Mouse (Mus musculus) adrenal gland, adult 2 months (tissue): ENCODE measurements at regions not wholly inside any gene's neighbourhood (a gene's known extent, or its start where the extent isn't known, plus 50 kb on each side); places are given as distances from the start of the nearest gene placed in this dataset.

Experiments used
- DNase-seq: peaks from one replicate; pipeline ENCODE4 v3.0.0; 2021

DNA sequence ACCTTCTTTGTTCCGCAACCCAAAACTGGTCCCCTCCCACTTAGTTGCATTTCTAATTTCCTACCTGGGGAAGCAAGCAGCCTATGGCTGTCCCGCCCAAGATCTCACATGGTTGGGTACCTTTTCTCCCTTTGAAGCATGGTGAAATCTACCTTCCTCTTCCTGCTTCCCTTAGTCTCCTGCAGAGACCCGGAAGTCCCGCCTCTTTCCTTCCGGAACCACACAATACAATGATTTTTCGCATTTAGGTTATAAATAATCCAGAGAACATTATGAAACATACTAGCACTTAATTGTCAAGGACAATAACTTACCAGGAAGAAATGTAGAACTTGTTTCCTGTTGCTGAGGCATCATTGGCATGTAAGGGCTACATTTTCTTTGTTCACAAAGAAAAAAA is 58.8 kb downstream of the 1700009N14Rik start:
- no peak for DNase-seq

GRCm38 (mm10) chr4:39527492-39527891 is 77.4 kb downstream of the 1700009N14Rik start:
- DNase-seq = no peak

DNA sequence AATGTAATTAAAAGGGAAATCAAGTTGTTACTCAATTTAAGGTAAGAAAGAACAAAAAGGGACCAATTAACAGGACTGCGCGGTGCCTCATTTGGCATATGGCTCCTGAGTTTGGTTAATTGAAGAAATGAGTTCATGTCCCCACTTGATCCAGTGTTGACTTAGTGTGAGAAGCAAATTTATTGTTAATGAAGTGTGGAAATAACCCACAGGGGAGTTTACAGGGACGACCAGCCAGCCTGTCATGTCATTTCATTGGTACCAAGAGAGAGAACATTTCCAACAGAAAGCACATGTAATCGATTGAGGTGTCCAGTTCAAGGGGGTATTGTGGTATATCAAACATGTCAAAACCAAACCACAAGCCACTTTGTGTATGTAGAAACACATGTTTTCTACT is 78.6 kb downstream of the 1700009N14Rik start:
- DNase-seq = no peak

- DNase-seq = no peak
Observed at GRCm38 (mm10) chr4:39556101-39556763, 106.1 kb downstream of the 1700009N14Rik start.

DNA sequence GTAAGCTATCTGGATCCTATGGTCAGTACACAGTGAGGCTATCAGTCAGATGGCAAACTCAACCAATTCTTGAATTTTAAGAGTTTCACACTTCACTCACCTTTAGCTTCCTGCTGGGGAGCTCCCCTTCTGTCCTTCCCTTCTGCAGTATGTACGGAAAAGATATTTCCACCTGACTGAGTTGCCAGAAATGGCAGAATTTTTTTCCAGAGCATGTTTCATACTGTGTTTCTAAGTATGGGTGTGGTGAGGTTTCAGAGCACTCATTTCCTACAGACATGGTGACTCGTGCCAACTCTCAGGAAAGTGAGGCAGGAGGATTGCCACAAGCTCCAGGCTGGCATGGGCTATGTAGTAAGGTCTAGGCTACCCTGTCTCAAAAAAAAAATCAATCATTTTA is 147.3 kb downstream of the 1700009N14Rik start:
- no peak for DNase-seq

DNA sequence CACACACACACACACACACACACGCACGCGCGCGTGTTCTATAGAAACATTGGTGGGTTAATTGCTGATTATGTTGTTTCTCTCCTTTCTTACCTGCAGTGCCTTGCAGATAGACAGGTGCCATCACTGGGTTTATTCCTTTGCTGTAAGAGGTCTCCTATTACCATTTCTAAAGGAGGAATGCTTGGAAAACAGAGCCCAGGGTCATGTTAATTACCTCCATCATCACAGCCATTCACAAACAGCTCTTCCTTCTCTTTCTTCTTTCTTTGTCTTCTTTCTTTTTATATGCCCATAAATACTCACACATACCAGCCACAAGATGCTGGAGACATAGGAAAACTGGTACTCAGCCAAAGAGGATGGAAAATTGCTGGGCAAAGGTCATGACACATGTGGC is 155.0 kb downstream of the 1700009N14Rik start:
- DNase-seq = no peak

DNA sequence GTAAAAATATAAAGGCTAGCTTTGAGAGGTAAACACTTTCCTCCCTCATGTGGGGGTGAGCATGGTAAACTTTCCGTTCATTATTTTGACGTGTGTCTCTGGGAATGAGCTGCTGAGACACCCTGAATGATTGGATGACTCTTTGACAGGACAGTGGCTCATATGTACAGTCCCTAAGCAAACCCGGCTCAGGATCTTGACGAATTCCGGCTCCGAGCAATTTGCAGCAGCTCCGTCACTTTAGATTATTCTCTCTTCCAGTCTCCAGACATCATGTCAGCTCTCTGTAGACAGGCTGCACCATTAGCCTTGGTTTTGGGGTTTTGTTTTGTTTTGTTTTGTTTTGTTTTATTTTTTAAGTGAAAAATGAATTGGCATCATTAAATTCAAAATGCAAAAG is 194.0 kb downstream of the 1700009N14Rik start:
- DNase-seq = no peak

GRCm38 (mm10) chr4:39644849-39645248 is 194.8 kb downstream of the 1700009N14Rik start:
- no peak for DNase-seq

- no peak for DNase-seq
Observed at GRCm38 (mm10) chr4:39660538-39660937, 210.4 kb downstream of the 1700009N14Rik start.

DNA sequence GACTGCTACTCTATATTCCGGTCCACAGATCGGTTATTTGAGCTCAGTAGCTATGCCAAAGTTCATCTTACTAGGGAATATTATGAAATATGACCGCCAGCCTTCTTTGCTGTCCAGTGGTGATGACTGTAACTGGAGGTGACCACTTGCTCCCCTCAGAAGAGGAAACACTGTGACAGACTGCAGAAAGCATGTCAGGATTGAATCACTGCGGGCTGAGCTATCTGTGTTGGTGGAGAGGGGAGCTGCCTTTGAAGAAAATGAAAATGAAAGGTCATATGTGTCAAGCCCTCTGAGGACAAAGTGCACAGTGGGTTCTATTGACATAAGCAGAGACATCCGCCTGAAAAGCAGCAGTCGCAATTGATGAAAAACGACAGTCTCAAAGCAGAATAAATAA is 222.5 kb downstream of the 1700009N14Rik start:
- DNase-seq = no peak

- DNase-seq = no peak
Observed at GRCm38 (mm10) chr4:39695236-39695635, 245.1 kb downstream of the 1700009N14Rik start.

DNA sequence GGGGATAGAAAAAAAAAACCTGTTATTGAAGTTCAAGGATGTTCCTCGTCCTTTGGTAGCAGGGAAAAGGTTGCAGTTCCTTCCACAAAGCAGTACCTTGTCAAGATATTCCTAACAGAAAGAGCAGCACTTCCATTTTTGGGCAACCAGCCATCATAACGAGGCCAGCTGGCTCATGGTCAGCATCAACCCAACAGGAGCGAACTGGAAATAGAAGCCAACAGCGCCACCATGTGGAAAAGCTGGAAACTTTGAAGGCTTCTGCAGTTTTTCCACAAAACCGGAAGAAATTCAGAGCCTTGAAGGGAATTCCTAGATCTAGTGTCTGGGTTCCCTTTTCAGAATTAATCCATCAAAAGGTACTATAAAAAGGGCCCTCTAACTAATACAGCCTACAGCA is 247.5 kb downstream of the 1700009N14Rik start:
- DNase-seq = peak; percentile 78

DNA sequence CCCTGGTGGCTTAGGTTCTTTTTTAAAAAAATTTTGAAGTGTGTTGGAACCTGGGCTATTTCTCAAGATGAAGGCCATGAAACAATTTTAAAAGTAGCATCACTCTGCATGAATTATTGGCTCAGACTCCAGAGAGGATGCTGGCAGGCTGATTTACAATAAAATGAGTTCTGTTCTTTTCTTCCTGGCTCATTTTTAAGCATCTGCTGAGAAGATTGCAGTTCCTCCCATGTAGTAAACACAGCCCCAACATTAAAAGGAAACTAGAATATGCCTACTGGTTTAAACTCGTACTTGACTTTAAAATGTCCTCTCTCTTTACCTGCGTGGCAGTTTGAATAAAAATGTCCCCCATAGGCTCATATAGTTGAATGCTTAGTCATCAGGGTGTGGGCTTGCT is 249.3 kb downstream of the 1700009N14Rik start:
- DNase-seq = no peak

DNA sequence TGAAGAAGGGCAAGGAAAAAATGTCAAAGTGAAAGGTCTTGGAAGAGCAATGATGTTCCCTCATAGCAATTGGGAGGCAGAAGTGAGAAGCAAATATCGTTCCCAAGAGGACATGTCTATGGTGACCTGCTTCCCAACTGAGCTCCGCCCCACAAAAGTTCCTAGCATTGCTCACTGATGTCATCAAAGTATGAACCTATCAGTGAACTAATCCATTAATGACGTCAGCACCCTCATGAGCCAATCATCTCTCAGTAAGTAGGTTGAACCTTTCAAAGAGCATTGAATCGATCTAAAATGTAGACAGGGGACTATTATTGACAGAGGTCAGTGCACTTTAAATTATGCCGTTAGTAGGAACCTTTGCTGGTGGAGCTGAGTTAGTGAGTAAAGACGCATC is 267.4 kb downstream of the 1700009N14Rik start:
- no peak for DNase-seq

DNA sequence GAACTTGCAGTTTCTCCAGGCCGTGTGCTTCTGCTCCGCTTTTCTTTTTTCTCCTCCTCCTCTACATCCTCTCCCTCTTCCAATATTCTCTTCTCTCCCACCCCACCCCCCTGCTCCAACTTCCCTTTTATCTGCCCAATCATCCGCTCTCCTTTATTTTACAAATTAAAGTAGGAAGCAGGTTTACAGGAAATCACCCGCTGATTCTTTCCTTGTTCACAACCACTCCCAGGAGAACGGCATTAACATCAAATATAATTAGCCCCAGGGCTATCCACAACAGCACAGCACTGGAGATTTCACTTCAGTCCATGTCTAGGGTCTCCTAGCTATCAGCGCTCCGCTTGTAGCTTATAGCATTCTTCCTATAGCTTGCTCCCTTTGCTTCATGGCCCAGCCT is 268.6 kb downstream of the 1700009N14Rik start:
- DNase-seq = no peak

DNA sequence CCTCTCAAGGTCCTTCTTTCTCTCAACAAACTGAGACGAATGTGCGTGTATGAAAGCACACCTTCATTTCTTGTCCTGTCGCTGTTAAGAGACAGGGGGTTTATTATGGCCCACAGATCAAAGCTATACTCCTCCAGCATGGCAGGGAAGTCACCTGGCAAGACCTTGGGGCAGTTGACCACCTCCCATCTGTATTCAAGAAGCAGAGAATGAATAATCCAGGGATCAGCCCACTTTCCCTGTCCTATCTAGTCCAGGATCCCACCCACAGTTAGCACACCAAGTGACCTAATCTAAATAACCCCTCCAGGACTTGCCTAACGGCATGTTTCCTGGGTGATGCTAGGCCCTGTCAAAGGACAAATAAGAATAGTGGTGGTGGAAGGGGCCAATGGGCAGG is 269.9 kb downstream of the 1700009N14Rik start:
- DNase-seq = no peak

DNA sequence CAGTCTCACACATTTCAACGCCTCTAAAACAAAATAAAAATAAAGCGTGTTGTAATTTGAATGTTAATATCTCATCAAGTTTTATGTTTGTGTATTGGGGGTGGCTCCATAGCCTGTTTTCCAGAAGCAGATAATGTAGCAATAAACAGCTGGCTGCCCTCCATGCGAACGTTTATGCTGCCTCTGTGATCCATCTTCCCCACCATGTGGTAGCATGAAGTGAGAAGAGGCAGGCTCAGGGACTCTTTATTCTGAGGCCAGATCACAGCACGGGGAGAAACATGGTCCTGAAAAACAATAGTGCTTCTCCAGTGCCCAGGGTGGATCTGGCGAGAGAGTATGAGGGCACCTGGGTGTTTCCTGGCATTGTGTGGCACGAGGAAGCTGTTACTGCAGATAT is 271.4 kb downstream of the 1700009N14Rik start:
- no peak for DNase-seq

DNA sequence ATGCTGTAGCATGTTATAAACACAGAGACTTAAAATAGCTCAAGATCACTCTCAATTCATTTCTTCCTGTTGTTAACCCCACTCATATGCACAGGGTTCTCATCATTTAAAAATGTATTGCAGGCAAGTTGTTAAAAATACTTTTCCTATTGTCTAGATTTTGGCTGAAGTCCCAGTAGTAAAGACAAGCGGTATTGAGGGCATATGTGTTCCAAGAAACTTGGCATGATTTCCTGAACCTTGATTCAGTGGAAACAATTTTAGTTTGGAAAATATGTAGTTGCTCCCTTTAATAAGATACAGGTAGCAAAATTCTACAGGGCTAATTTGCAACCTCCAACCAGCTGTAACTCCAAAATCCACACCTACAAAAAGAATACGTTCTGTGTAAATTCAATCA is 315.5 kb downstream of the 1700009N14Rik start:
- no peak for DNase-seq

GRCm38 (mm10) chr4:39791096-39791495 is 341.0 kb downstream of the 1700009N14Rik start:
- no peak for DNase-seq

- DNase-seq = no peak
Observed at GRCm38 (mm10) chr4:39809950-39810349, 332.9 kb upstream of the Aco1 start.

GRCm38 (mm10) chr4:39812766-39813165 is 330.1 kb upstream of the Aco1 start:
- no peak for DNase-seq

DNA sequence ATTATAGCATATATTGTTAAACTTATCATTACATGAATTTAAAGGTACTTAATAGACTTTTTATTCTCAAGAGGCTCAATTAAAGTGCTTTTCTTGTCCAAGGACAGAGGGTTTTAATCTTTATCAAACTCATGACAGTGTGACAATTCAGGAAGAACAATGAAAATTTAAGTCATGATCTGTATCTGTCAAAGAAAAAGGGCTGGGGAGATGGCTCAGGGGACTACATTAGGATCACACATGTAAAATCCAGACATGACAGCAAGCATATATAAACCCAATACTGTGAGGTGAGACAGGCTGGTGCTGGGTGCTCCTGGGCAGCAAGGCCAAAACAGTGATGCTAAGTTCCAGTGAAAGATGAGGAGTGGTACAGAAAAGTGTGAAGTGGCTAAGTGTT is 327.3 kb upstream of the Aco1 start:
- DNase-seq = no peak

GRCm38 (mm10) chr4:39817675-39818074 is 325.2 kb upstream of the Aco1 start:
- no peak for DNase-seq

DNA sequence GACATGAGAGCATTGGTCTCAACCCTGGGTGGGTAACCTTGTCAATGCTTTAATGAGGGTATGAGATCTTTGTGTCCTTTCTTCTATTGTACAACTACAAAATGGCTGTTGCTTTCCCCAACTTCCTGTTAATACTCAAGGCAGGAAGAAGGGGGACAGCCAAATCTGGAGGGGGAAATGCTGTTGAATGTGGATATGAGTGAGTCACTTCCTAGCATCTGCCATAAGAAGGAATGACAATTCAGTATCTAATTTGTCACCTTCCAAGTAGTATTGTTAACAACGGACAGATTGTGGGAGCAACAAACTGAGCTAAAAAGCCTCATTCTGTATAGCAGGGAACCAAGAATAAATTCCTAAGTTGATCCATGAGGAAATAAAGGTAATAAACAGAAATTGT is 309.2 kb upstream of the Aco1 start:
- no peak for DNase-seq
